Mouse (Mus musculus): Measurements from ENCODE around the gene Polr3a. TPM values are rescaled to one million over a fixed set of nuclear protein-coding genes. Genes with fewer than 3 reads are reported as not detected.

Polr3a gene
- polyA plus RNA-seq, 1 experiment: 6.8 TPM

GRCm38 (mm10) chr14:24500845-24501186, 14.0 kb upstream of the Polr3a start:
- Histone ChIP-seq H3K4me1 (ENCODE audit: control insufficient read depth, insufficient read depth, low read length) (no peaks in the 10 kb centered on the region), H3K4me3 (ENCODE audit: control insufficient read depth, low read depth, low read length) (no peak overlapping the region), H3K36me3 (ENCODE audit: control insufficient read depth, insufficient read depth, low read length) (no peaks in the 10 kb centered on the region), H3K27me3 (ENCODE audit: control insufficient read depth, insufficient read depth, low read length) (no peaks in the 10 kb centered on the region), H3K27ac (ENCODE audit: control insufficient read depth, insufficient read depth, low read depth, low read length) (no peak overlapping the region)
- TF ChIP-seq CTCF (IDR thresholded peaks at IDR 0.05; ENCODE audit: control insufficient read depth, insufficient read depth, insufficient replicate concordance, low read depth, low read length) (no peak), POLR2A (IDR thresholded peaks at IDR 0.05; ENCODE audit: control insufficient read depth, low read depth, low read length) (no peak)

DNA sequence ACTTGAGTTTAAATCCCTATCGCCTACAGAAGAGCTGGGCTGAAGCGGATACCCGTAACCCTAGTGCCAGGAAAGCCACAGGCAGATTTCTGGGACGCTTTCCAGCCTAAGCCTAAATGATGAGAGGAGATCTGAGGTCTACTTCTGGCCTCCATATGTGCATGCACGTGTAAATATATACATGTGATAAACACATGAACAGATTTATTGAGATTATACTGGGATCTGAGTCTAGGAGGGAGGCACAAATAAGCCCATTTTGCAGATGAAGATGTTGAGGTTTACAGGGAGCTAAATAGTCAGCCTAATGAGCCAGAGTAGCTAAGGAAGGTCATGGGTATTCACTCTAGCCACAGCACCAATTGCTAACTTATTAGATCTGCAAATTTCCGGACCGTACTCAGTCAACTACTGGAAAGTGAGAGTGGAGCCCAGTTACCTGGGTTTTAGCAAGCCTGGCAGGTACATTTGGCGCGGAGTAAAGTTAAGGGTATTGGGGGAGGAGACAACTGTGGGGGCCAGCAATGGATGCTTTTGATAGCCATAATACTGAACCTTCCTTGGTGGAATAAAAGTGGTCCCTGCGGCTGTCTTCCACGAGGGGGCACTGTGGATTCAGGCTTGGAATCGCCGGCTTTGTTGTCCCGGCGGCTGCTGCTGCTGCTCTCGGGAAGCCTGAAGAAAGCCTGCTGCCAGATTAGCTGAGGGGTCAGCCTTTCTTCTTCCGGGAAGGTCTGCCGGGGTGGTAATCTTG, 13.4 kb upstream of the Polr3a start:
- Histone ChIP-seq H3K4me1 (ENCODE audit: control insufficient read depth, insufficient read depth, low read length) (no peaks in the 10 kb centered on the region), H3K27me3 (ENCODE audit: control insufficient read depth, insufficient read depth, low read length) (no peaks in the 10 kb centered on the region), H3K27ac (ENCODE audit: control insufficient read depth, insufficient read depth, low read depth, low read length) (no peak overlapping the region), H3K36me3 (ENCODE audit: control insufficient read depth, insufficient read depth, low read length) (no peaks in the 10 kb centered on the region), H3K4me3 (ENCODE audit: control insufficient read depth, low read depth, low read length) (no peak overlapping the region)
- TF ChIP-seq CTCF (IDR thresholded peaks at IDR 0.05; ENCODE audit: control insufficient read depth, insufficient read depth, insufficient replicate concordance, low read depth, low read length) (peak; percentile 58; the same call in 1 of the 2 replicates), POLR2A (IDR thresholded peaks at IDR 0.05; ENCODE audit: control insufficient read depth, low read depth, low read length) (no peak)

- H3K27ac ChIP-seq (ENCODE audit: control insufficient read depth, insufficient read depth, low read depth, low read length): no peak overlapping the region
- H3K27me3 ChIP-seq (ENCODE audit: control insufficient read depth, insufficient read depth, low read length): no peaks in the 10 kb centered on the region
Measured at GRCm38 (mm10) chr14:24499478-24499877, 12.6 kb upstream of the Polr3a start.

DNA sequence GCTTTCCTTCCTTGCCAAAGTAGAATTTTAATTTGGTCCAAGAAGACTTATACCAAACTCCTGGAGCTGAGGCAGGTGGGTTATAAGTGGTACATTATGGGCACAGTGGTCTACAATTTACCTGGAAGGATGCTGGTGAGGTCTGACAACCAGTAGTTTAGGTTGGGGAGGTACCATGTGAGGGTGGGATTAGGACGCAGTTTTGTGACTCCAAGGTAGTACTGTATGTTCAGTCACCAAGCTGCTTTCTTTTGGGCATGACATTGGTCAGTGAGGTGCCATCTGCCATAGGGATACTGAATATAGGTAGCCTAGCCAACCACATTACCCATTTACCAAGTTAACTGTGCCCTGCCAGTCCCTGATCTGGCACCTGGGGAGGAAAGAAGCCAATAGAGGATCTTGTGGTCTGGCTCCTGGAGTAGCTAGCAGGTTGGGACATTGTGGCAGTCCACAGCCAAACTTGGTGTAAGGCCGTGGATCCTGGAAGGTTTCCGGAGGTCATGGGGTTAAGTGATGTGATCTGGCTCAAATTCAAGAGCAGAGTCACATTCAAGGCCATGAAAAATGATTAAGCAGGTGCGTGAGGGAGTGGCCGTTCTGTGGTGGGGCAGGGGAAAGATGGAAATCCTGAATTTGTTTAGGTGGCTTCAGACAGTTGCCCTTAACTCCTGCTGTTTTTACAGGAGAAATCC, 11.8 kb upstream of the Polr3a start:
- Histone ChIP-seq H3K27ac (ENCODE audit: control insufficient read depth, insufficient read depth, low read depth, low read length) (no peak overlapping the region), H3K36me3 (ENCODE audit: control insufficient read depth, insufficient read depth, low read length) (peaks cover 2% of the 10 kb centered on the region), H3K4me3 (ENCODE audit: control insufficient read depth, low read depth, low read length) (no peak overlapping the region), H3K4me1 (ENCODE audit: control insufficient read depth, insufficient read depth, low read length) (no peaks in the 10 kb centered on the region), H3K27me3 (ENCODE audit: control insufficient read depth, insufficient read depth, low read length) (no peaks in the 10 kb centered on the region)
- TF ChIP-seq POLR2A (IDR thresholded peaks at IDR 0.05; ENCODE audit: control insufficient read depth, low read depth, low read length) (no peak), CTCF (IDR thresholded peaks at IDR 0.05; ENCODE audit: control insufficient read depth, insufficient read depth, insufficient replicate concordance, low read depth, low read length) (no peak)

More at GRCm38 (mm10) chr14:24499478-24499877, 12.6 kb upstream of the Polr3a start:
- peaks cover 2% of the 10 kb centered on the region for H3K36me3 ChIP-seq (ENCODE audit: control insufficient read depth, insufficient read depth, low read length)
- no peak overlapping the region for H3K4me3 ChIP-seq (ENCODE audit: control insufficient read depth, low read depth, low read length)
- TF ChIP-seq POLR2A (IDR thresholded peaks at IDR 0.05; ENCODE audit: control insufficient read depth, low read depth, low read length): no peak
- TF ChIP-seq CTCF (IDR thresholded peaks at IDR 0.05; ENCODE audit: control insufficient read depth, insufficient read depth, insufficient replicate concordance, low read depth, low read length): no peak
- H3K4me1 ChIP-seq (ENCODE audit: control insufficient read depth, insufficient read depth, low read length): no peaks in the 10 kb centered on the region

DNA sequence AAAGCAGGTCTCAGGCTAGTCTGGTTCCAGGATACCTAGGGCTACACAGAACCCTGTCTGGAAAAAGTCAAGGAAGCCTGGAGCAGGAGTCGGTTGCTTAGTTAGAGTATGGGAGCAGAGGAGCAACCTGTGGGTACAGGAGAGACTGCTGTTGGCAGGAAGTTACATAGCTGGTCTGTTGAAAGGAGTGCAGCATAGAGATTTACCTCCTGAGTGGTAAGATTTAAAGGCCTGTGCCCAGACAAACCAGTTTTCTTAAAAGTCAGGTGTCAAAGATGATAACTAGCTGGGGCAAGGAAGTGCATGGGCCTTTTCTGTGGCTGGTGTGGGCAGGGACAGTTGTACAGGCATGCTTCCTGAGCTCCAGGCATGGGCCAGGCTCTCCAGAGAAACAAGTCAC, 10.6 kb upstream of the Polr3a start:
- Histone ChIP-seq H3K4me3 (ENCODE audit: control insufficient read depth, low read depth, low read length) (no peak overlapping the region), H3K27ac (ENCODE audit: control insufficient read depth, insufficient read depth, low read depth, low read length) (no peak overlapping the region), H3K27me3 (ENCODE audit: control insufficient read depth, insufficient read depth, low read length) (no peaks in the 10 kb centered on the region), H3K36me3 (ENCODE audit: control insufficient read depth, insufficient read depth, low read length) (peaks cover 3% of the 10 kb centered on the region), H3K4me1 (ENCODE audit: control insufficient read depth, insufficient read depth, low read length) (no peaks in the 10 kb centered on the region; the same call in none of the 2 replicates)
- TF ChIP-seq CTCF (IDR thresholded peaks at IDR 0.05; ENCODE audit: control insufficient read depth, insufficient read depth, insufficient replicate concordance, low read depth, low read length): no peak
- no peak for TF ChIP-seq POLR2A (IDR thresholded peaks at IDR 0.05; ENCODE audit: control insufficient read depth, low read depth, low read length)

DNA sequence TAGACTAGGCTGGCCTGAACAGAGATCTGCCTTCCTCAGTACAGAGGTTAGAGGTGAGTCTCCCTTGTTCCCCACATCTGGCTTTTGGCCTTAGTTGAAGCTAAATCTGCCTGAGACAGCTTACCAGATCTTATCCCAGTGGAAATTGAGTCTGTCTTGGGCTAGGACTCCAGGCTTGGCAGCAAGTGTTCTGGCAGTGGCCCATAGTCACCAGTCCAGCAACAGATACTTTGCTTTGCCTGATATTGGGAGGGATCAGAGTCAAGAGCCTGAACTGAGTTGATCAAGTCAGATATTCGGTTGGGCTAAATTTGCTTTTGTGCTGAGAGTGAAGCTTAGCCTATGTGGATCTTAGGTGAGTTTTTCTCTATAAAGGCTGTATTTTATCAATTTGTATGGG, 9.6 kb upstream of the Polr3a start:
- Histone ChIP-seq H3K27ac (ENCODE audit: control insufficient read depth, insufficient read depth, low read depth, low read length) (no peak overlapping the region), H3K4me3 (ENCODE audit: control insufficient read depth, low read depth, low read length) (no peak overlapping the region), H3K36me3 (ENCODE audit: control insufficient read depth, insufficient read depth, low read length) (peaks cover 6% of the 10 kb centered on the region), H3K4me1 (ENCODE audit: control insufficient read depth, insufficient read depth, low read length) (no peaks in the 10 kb centered on the region; the same call in none of the 2 replicates), H3K27me3 (ENCODE audit: control insufficient read depth, insufficient read depth, low read length) (no peaks in the 10 kb centered on the region)
- no peak for TF ChIP-seq POLR2A (IDR thresholded peaks at IDR 0.05; ENCODE audit: control insufficient read depth, low read depth, low read length)

GRCm38 (mm10) chr14:24493256-24493655, 6.4 kb upstream of the Polr3a start:
- no peak for TF ChIP-seq POLR2A (IDR thresholded peaks at IDR 0.05; ENCODE audit: control insufficient read depth, low read depth, low read length)
- no peak for TF ChIP-seq CTCF (IDR thresholded peaks at IDR 0.05; ENCODE audit: control insufficient read depth, insufficient read depth, insufficient replicate concordance, low read depth, low read length)
- peaks cover 6% of the 10 kb centered on the region for H3K36me3 ChIP-seq (ENCODE audit: control insufficient read depth, insufficient read depth, low read length)
- no peak overlapping the region for H3K27ac ChIP-seq (ENCODE audit: control insufficient read depth, insufficient read depth, low read depth, low read length)
- peaks cover 2% of the 10 kb centered on the region for H3K4me1 ChIP-seq (ENCODE audit: control insufficient read depth, insufficient read depth, low read length)
- no peaks in the 10 kb centered on the region for H3K27me3 ChIP-seq (ENCODE audit: control insufficient read depth, insufficient read depth, low read length)
- H3K4me3 ChIP-seq (ENCODE audit: control insufficient read depth, low read depth, low read length): peak overlapping the region; percentile 55
